Mouse (Mus musculus): ENCODE measurements at regions not wholly inside any gene's neighbourhood (a gene's known extent, or its start where the extent isn't known, plus 50 kb on each side); places are given as distances from the start of the nearest gene placed in this dataset.

DNA sequence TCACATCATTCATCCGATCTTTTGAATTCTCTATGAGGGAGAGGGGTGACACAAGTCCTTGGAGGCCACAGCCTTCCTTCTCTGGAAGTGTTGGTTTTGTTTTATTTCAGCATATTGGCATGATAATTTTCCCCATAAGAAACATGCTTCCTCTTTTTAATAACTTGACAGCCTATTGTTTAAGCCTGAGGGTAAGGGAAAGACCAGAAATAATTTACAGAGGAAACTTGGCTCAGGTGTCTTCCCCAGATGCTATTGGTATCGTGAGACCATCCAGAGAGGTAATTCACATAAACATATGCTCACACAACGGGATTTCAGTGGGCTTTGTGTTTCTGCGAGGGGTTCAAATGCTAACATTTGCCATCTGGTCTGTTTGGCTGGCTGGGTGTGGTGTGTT is 212.0 kb downstream of the Sptssa start:
- 19% methylated on average over 4 of the region's 4 CpGs for WGBS
- Histone ChIP-seq H3K4me1 (ENCODE audit: control insufficient read depth, insufficient read depth, low read length) (peaks cover 2% of the 10 kb centered on the region; the same call in 1 of the 2 replicates), H3K27ac (ENCODE audit: control insufficient read depth, insufficient read depth, low read depth, low read length, poor library complexity) (no peak overlapping the region), H3K4me3 (replicated peaks; ENCODE audit: control insufficient read depth, low read depth, low read length) (no peak overlapping the region)
- TF ChIP-seq POLR2A (IDR thresholded peaks at IDR 0.05; ENCODE audit: borderline replicate concordance, control insufficient read depth, low read depth, low read length) = no peak
- no peak for TF ChIP-seq CTCF (IDR thresholded peaks at IDR 0.05; ENCODE audit: control insufficient read depth, insufficient read depth, low read length)

GRCm38 (mm10) chr12:54443285-54443684 is 213.1 kb downstream of the Sptssa start:
- TF ChIP-seq POLR2A (IDR thresholded peaks at IDR 0.05; ENCODE audit: borderline replicate concordance, control insufficient read depth, low read depth, low read length) (no peak), CTCF (IDR thresholded peaks at IDR 0.05; ENCODE audit: control insufficient read depth, insufficient read depth, low read length) (no peak)
- H3K4me1 ChIP-seq (ENCODE audit: control insufficient read depth, insufficient read depth, low read length) = peaks cover 2% of the 10 kb centered on the region; the same call in 1 of the 2 replicates
- H3K27ac ChIP-seq (ENCODE audit: control insufficient read depth, insufficient read depth, low read depth, low read length, poor library complexity) = no peak overlapping the region
- 23% methylated on average over 2 of the region's 2 CpGs for WGBS
- no peak overlapping the region for H3K4me3 ChIP-seq (replicated peaks; ENCODE audit: control insufficient read depth, low read depth, low read length)

GRCm38 (mm10) chr12:54442408-54442807 is 214.0 kb downstream of the Sptssa start:
- no peak overlapping the region for H3K27ac ChIP-seq (ENCODE audit: control insufficient read depth, insufficient read depth, low read depth, low read length, poor library complexity)
- H3K4me1 ChIP-seq (ENCODE audit: control insufficient read depth, insufficient read depth, low read length) = peaks cover 2% of the 10 kb centered on the region; the same call in 1 of the 2 replicates
- TF ChIP-seq CTCF (IDR thresholded peaks at IDR 0.05; ENCODE audit: control insufficient read depth, insufficient read depth, low read length) (no peak), POLR2A (IDR thresholded peaks at IDR 0.05; ENCODE audit: borderline replicate concordance, control insufficient read depth, low read depth, low read length) (no peak)
- 86% methylated on average over 11 of the region's 11 CpGs for WGBS
- H3K4me3 ChIP-seq (replicated peaks; ENCODE audit: control insufficient read depth, low read depth, low read length) = no peak overlapping the region

- TF ChIP-seq CTCF (IDR thresholded peaks at IDR 0.05; ENCODE audit: control insufficient read depth, insufficient read depth, low read length) (no peak), POLR2A (IDR thresholded peaks at IDR 0.05; ENCODE audit: borderline replicate concordance, control insufficient read depth, low read depth, low read length) (no peak)
- 82% methylated on average over 6 of the region's 6 CpGs for WGBS
- H3K27ac ChIP-seq (ENCODE audit: control insufficient read depth, insufficient read depth, low read depth, low read length, poor library complexity) = no peak overlapping the region
- peaks cover 2% of the 10 kb centered on the region; the same call in 1 of the 2 replicates for H3K4me1 ChIP-seq (ENCODE audit: control insufficient read depth, insufficient read depth, low read length)
- H3K4me3 ChIP-seq (replicated peaks; ENCODE audit: control insufficient read depth, low read depth, low read length) = no peak overlapping the region
These were observed 215.4 kb downstream of the Sptssa start for GRCm38 (mm10) chr12:54440851-54441593.

DNA sequence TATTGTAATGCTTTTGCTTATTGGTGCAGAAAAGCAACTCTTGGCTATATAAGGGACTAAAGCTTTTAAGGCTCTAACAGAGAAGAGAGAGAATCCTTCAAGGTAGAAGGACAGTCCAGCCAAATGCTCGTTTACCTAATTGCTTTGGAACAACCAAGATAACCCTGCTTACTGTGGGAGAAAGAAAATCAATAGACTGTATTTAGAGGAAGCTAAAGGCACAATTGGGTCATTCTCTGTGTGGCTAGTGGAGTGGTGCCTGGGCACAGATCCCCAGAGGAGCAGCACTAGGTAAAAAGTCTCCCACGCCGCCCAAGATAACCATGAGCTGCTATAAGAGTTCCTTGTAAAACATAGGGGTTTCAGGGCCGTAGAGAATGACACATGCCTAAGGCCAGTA is 217.6 kb downstream of the Sptssa start:
- 85% methylated on average over 4 of the region's 4 CpGs for WGBS
- no peak overlapping the region for H3K4me3 ChIP-seq (replicated peaks; ENCODE audit: control insufficient read depth, low read depth, low read length)
- no peaks in the 10 kb centered on the region; the same call in 1 of the 2 replicates for H3K4me1 ChIP-seq (ENCODE audit: control insufficient read depth, insufficient read depth, low read length)
- no peak for TF ChIP-seq CTCF (IDR thresholded peaks at IDR 0.05; ENCODE audit: control insufficient read depth, insufficient read depth, low read length)
- TF ChIP-seq POLR2A (IDR thresholded peaks at IDR 0.05; ENCODE audit: borderline replicate concordance, control insufficient read depth, low read depth, low read length) = no peak
- H3K27ac ChIP-seq (ENCODE audit: control insufficient read depth, insufficient read depth, low read depth, low read length, poor library complexity) = no peak overlapping the region

GRCm38 (mm10) chr12:54425236-54425635 is 221.6 kb upstream of the Egln3 start:
- 77% methylated on average over 6 of the region's 6 CpGs for WGBS
- no peak overlapping the region for H3K27ac ChIP-seq (ENCODE audit: control insufficient read depth, insufficient read depth, low read depth, low read length, poor library complexity)
- TF ChIP-seq CTCF (IDR thresholded peaks at IDR 0.05; ENCODE audit: control insufficient read depth, insufficient read depth, low read length) (no peak), POLR2A (IDR thresholded peaks at IDR 0.05; ENCODE audit: borderline replicate concordance, control insufficient read depth, low read depth, low read length) (no peak)
- no peak overlapping the region for H3K4me3 ChIP-seq (replicated peaks; ENCODE audit: control insufficient read depth, low read depth, low read length)
- H3K4me1 ChIP-seq (ENCODE audit: control insufficient read depth, insufficient read depth, low read length) = no peaks in the 10 kb centered on the region

- no peak overlapping the region; the same call in 1 of the 2 replicates for H3K27ac ChIP-seq (ENCODE audit: control insufficient read depth, insufficient read depth, low read depth, low read length, poor library complexity)
- H3K4me3 ChIP-seq (replicated peaks; ENCODE audit: control insufficient read depth, low read depth, low read length) = no peak overlapping the region
- 52% methylated on average over 1 of the region's 1 CpGs for WGBS
- no peak for TF ChIP-seq POLR2A (IDR thresholded peaks at IDR 0.05; ENCODE audit: borderline replicate concordance, control insufficient read depth, low read depth, low read length)
- peak; percentile 27; the same call in 1 of the 2 replicates for TF ChIP-seq CTCF (IDR thresholded peaks at IDR 0.05; ENCODE audit: control insufficient read depth, insufficient read depth, low read length)
- no peaks in the 10 kb centered on the region for H3K4me1 ChIP-seq (ENCODE audit: control insufficient read depth, insufficient read depth, low read length)
These were observed 211.2 kb upstream of the Egln3 start for GRCm38 (mm10) chr12:54414829-54415228.

GRCm38 (mm10) chr12:54414201-54414600 is 210.5 kb upstream of the Egln3 start:
- WGBS = 23% methylated on average over 5 of the region's 5 CpGs
- H3K4me3 ChIP-seq (replicated peaks; ENCODE audit: control insufficient read depth, low read depth, low read length) = no peak overlapping the region

More at GRCm38 (mm10) chr12:54414201-54414600, 210.5 kb upstream of the Egln3 start:
- H3K4me1 ChIP-seq (ENCODE audit: control insufficient read depth, insufficient read depth, low read length) = no peaks in the 10 kb centered on the region
- H3K27ac ChIP-seq (ENCODE audit: control insufficient read depth, insufficient read depth, low read depth, low read length, poor library complexity) = no peak overlapping the region
- TF ChIP-seq CTCF (IDR thresholded peaks at IDR 0.05; ENCODE audit: control insufficient read depth, insufficient read depth, low read length) = no peak
- TF ChIP-seq POLR2A (IDR thresholded peaks at IDR 0.05; ENCODE audit: borderline replicate concordance, control insufficient read depth, low read depth, low read length) = no peak
